Mouse (Mus musculus) mesoderm, embryonic 11.5 days (tissue): ENCODE data around the gene Timm8b.

Source experiments
- DNase-seq: peaks from one replicate; pipeline ENCODE4 v3.0.0-alpha.2; 2012; ENCODE audit warnings: low read depth, low spot score

Gene Timm8b

DNA sequence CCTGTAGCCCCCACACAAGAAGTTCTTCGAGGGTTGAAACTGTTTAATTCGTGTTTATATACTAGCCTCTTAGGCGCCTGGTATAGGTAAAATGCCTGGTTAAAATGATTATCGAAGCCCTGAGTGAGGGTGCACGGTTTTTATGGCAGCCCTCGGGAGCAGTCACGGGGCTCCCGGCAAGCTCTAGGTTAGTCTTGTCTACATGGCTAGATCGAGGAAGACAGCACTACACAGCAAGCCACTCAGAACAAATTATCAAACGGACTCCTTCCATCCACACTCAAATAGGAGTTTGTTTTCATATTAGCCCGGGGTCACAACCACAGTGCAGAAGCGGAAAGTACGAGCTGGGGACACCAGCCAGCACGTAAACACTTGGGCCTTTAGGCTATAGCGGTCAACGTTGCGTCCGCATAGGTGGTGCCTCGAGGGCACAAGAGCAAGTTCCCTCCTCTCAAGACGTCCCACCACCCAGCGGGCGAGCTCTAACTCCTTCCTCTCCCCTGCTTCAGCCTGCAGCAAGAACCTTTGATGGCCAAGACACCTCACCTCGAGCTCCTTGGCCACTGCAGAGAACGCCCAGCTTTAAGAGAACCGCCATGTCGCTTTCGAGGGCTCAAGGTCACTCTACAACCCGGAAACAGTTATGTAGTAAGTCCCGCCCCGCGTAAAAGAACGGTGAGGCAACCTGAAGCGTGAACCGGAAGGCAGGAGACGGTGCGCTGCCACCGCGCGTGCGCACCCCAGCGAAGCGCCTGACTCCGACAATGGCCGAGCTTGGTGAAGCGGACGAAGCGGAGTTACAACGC lies at the start of gene Timm8b, which contains the start of gene Sdhd:
Gene Timm8b (plus strand): TSS at position 722 of the 809 bp plus-strand sequence.
Gene Sdhd (minus strand): TSS at position 624 of the 809 bp plus-strand sequence.
- peak; percentile 97 for DNase-seq

DNA sequence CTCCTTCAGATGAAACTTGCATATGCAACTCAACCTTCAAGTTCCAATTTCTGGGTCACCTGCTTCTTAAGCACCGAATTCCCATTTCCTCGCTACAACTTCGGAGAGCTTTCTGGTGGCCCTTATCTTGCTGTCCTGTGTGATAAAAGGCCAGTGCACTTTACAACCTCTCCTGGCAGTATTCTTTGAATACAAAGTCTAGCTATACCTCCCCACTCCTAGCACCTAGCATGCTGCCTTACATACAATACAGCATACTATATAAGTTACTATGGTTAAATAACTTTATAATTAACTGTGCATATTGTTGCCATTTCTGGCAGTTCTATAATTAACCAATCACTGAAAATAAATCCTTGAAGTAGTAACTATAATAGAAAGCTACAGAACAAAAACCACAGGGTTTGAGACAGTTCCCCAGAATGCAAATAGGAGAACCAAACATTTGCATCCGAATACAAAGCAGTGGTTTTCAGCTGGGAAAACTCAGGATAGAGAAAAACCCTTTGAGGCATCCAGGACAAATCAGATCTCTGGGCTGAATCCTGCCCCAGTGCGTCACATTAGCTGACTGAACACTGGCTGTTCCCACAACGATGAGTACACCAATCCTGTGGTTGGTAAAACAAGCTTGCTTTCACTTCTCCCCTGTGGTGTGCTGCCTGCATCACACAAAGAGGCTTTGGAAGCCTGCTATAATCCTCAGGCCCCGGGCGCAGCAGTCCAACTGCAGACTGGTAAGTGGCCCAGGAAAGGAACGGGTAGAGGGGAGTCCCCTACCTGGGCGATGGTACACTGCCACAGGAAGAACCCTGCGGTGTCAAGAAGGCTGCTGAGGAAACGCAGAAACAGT lies 49.2 kb upstream of the Timm8b start, which contains the start of gene Il18:
Gene Il18 (plus strand): TSS at position 587 of the 853 bp plus-strand sequence.
- DNase-seq = peak; percentile 53

- no peak for DNase-seq
Measured at GRCm38 (mm10) chr9:50555094-50555446, 48.6 kb upstream of the Timm8b start, which contains the start of gene Bco2. Bco2 (minus strand) TSS chr9:50555181.

DNA sequence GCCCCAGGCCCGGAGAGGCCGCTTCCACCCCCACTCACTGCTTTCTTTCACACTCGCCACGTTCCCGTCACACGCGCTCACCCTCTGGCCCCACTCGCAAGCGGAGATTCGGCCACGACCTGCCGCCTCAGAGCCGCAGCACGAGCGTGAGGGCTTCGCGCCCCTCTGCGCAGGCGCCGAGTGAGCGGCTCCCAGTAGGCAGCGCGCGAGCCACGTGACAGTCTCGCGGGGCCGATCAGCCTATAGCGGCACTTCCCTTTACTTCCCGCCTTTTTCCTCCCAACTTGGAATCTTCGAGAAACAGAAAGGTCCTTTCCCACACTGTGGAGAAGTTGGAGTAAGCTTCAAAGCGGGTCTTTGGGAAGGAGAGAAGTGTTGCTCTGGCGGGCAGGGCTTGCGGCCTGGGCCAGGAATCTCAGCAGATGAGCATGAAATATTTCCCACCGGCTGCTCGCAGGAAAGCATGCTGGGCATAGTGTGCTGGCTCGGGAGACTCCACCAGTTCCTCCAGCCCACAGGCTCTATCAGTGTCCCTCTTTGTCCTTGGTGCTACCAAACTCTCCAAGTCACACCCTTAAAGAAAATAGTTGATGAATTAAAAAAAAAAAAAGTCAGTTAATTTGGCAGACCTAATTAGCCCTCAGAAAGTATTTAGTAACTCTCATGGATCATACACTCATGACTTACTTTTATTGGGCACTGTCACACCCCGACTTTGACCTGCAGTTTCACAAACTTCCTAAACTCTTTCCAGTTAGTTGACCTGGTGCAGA lies 42.4 kb upstream of the Timm8b start, which contains the start of gene Tex12:
Gene Tex12 (minus strand): TSS at position 181 of the 773 bp plus-strand sequence.
- no peak for DNase-seq

GRCm38 (mm10) chr9:50561918-50562360 lies 41.8 kb upstream of the Timm8b start:
- no peak for DNase-seq

GRCm38 (mm10) chr9:50565173-50565572 lies 38.5 kb upstream of the Timm8b start:
- DNase-seq = no peak

GRCm38 (mm10) chr9:50565940-50566339 lies 37.8 kb upstream of the Timm8b start:
- no peak for DNase-seq

DNA sequence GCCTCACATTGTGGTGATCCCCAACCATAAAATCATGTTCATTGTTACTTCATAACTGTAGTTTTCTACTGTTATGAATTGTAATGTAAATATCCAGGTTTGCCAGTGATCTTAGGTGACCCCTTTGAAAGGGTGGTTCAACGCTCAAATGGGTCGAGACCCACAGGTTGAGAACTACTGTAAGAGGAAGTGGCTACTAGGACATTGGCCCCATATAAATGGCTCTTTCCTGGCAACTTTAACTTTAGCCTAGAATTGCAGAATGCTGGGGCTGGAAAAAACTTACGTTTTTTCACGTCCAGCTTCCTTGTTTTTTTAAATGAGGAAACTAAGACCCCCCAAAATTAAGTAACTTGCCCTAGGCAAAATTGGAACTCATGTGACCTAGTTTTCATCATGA lies 36.3 kb upstream of the Timm8b start:
- DNase-seq = no peak

DNA sequence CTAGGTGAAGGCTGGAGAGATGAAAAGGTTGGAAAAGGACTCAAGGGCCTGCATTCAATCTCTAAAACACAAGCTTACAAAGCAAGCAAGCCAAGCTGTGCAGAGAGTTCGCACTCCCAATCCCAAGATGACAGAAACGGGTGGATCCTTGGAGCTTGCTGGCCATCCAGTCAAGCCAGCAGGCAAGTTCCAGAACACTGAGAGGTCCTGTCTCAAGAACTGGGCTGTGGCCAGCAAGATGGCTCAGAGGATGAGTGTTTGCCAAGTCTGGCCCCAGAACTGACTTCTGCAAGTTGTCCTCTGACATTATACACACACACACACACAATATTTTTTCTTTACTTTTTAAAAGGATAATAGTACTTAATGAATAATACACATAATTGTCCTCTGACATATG lies 35.8 kb upstream of the Timm8b start:
- no peak for DNase-seq

DNA sequence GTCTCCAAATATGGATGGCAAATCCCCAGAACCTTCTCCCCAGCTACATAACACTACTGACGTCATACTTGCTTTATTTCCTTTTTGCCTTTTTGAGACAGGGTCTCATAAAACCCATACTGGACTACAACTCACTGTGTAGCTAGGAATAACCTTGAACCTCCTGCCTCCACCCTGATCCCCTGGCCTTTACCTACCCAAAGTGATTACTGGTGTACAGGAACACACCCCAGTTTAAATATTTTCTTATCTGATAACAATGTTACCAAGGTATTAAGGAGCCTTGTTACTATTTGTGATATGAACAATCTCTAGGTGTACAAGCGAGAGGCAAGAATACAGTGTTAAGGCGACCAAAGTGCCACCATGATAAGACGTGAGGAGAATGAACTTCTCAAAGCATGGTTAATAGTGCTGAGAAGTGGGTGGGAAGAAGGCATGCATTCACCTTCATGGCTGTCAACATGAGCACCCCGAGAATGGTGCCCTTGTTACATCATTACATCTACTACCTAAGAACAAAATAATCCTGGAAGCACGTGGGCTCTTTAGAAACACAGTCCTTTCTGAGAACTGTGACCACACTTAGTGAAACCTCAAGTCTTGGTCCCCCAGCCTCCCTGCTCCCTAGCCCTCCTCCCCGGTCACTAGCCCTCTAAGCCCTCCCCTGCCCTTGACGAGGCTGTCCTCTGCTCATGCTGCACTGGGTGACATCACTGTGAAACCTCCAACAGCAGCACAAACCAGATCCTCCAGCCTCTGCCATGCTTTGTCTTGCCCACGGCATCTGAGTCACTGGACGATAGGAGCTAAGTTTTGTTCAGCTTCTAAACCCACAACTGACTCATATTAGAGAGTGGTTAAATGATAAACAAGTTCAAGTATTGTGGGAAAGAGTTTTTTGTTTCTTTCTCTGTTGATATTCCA lies 33.8 kb upstream of the Timm8b start:
- DNase-seq = no peak

GRCm38 (mm10) chr9:50580370-50580769 lies 23.3 kb upstream of the Timm8b start:
- no peak for DNase-seq

DNA sequence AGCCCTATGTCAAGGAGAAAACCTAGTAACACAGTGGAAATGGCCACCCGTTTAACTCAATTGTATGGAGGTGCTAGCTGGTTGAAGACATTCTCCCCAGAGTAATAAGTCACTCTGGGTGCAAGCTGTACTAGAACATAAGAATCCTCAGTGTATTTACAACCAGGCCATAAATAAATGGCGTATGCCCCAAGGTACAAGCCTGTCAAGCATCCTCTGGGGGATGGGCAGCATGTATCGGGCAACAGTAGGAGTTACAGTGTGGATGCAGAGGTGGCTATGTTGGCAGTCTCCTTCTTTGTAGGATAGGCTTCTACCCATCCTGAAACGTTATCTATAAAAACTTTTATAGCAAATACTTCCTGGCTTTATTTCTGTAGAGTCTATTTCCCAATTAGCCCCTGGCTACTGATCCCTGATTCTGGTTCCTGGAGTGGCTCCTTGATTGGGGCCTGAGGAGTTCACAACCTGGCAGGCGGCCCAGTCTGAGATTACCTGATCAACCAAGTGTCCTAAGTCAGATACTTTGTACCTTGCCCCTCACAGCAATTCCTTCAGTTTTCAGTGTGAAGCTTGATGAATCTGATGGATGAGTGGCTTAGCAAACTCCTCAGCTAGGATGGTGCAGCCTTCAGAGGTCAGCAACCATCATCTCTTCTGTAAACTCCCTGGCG lies 18.4 kb upstream of the Timm8b start:
- no peak for DNase-seq

- no peak for DNase-seq
Measured at GRCm38 (mm10) chr9:50586955-50587354, 16.8 kb upstream of the Timm8b start.

GRCm38 (mm10) chr9:50590856-50591518 lies 12.7 kb upstream of the Timm8b start:
- no peak for DNase-seq

DNA sequence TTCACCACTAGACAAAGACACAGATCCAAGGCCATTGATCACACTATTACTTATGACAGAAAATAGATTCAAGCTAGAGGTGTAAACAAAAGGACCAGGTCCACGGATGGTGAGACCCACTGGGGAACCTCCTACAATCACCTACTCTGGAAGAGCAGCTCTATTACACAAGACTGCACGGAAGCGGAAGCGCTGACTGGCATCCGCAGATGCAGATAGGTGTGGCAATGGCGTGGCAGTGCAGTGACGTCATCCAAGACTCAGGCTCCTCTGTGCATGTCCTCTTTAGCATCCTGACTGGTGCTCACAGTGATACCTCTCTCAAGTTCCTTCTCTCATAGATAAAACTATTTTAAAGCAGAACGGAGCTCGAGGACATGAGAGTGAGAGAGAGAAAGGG lies 10.8 kb upstream of the Timm8b start:
- no peak for DNase-seq

GRCm38 (mm10) chr9:50593544-50593943 lies 10.2 kb upstream of the Timm8b start:
- peak; percentile 40 for DNase-seq

GRCm38 (mm10) chr9:50594794-50595417 lies 8.8 kb upstream of the Timm8b start:
- DNase-seq = no peak

GRCm38 (mm10) chr9:50596973-50597372 lies 6.7 kb upstream of the Timm8b start:
- DNase-seq = no peak

- no peak for DNase-seq
Measured at GRCm38 (mm10) chr9:50601536-50601935, 2.2 kb upstream of the Timm8b start.
